Mouse (Mus musculus): Measurements from ENCODE around the gene Tmem115.

DNA sequence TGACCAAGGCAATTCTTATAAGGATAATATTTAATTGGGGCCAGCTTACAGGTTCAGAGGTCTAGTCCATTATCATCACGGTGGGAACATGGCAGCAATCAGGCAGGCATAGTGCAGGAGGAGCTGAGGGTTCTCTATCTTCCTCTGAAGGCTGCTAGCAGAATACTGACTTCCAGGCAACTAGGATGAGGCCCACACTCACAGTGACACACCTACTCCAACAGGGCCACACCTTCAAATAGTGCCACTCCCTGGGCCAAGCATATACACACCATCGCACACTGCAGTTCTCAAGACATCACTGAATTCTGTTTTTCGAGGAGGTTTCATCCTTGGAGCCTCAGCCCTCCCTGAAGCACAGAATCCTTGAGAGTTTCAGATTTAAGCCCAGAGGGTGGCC, 37.4 kb upstream of the Tmem115 start:
- TF ChIP-seq CTCF (IDR thresholded peaks at IDR 0.05; ENCODE audit: low read depth) (no peak), EP300 (optimal IDR thresholded peaks at IDR 0.05) (no peak)
